Mouse (Mus musculus): Measurements from ENCODE around the gene Snf8. TPM values are rescaled to one million over a fixed set of nuclear protein-coding genes. Genes with fewer than 3 reads are reported as not detected.

Gene Snf8
- total RNA-seq, 2 experiments from 2014 or later = 104 to 106 TPM

DNA sequence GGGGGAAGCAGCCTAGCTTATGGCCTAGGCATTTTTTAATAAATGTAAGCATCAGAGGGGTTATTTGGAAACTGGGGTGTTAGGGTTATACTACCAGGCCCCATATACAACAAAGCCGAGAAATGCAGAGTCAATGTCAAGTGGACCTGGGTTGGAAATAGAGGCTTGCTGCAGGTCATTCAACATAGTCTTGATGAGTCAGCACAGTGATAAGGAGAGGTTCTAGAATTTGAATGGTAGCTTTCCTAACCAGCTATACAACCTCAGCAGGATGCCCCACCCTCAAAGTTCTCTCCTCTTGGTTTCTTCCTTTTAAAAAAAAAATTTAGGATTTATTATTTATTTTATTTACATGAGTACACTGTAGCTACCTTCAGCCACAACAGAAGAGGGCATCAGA is 36.3 kb downstream of the Snf8 start:
- DNase-seq (ENCODE audit: low spot score in 2 of 2) = no peak

DNA sequence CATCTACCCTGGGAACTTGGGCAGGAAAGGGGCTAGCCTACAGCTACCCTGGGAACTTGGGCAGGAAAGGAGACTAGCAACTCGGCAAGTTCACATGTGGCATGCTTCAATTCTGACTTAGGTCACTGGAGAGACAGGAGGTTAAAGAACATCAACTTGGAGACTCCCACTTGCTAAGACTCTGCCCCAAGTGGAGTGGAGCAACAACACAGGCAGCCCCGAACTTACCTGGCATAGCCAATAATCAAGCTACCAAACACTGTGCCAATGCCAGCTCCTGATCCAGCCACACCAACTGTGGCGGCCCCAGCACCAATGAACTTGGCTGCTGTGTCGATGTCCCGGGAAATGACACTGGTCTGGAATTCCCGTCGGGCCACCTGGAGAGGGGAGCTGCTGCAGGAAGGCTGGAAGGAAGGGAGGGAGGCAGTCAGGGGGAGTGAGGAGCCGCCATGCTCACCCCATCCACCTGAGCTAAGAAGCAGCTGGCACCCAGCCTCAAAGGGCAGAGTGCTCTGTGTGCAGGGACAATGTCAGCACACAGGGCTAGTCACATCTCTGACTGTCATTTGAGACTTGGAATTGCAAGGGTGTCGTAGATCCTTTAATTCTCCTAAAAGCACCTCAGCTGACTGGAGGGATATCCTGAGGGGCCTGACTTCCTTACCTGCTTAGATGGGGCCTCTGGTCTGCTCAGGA is 38.8 kb downstream of the Snf8 start:
- DNase-seq (ENCODE audit: low spot score in 2 of 2) = no peak

DNA sequence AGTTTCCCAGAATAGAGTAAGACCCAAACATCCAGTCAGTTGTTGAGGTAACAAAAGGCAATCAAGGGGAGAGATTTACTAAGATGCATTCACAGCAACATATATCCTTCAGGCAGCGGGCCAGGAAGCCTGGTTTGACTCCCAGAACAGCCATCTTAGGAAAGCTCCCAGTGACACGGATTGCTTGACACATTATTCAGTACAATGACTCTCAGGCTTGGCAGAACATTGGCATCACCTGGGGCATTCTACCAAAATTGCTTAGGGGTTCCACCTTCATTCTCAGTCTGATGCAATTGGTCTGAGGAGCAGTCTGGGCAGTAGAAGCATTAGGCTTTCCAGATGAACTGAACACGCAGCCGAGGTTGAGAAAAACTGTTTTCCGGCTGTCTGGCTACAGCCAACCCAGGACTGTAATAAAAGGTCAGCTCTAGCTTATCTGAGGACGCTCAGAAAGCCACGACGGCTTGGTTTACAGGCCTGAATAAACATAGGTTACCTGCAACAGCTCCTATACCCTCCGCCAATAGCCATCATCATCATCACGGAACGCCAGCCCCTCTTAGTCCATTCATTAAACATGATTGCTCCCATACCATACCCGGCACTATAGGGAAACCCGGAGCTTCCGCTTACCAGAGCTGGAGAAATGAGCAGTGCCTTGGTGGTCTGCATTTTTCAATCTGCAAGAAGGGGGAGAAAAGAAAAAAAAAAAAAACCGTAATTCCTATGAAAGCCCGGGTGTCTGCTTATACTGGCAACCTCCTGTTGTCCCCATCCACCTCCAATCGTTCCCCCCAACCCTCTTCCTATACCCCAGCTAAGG is 39.9 kb downstream of the Snf8 start:
- DNase-seq (ENCODE audit: low spot score in 2 of 2) = peak; percentile 15 to 28

DNA sequence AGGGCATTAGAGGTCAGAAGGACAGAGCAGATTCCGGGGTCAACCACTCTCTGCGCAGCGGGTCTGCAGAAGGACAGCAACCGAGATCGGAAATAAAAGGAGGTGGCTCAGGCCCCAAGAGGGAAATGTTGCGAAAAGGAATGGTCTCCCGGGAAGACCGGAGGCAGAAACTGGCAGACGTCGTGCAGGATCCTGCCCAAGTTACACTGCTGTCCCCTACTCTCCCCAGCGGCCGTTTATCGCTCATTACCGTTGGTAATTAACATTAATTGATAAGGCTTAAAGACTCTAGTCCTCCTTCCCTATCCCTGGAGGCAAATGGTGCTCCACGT is 40.5 kb downstream of the Snf8 start:
- DNase-seq (ENCODE audit: low spot score in 2 of 2) = no peak

DNA sequence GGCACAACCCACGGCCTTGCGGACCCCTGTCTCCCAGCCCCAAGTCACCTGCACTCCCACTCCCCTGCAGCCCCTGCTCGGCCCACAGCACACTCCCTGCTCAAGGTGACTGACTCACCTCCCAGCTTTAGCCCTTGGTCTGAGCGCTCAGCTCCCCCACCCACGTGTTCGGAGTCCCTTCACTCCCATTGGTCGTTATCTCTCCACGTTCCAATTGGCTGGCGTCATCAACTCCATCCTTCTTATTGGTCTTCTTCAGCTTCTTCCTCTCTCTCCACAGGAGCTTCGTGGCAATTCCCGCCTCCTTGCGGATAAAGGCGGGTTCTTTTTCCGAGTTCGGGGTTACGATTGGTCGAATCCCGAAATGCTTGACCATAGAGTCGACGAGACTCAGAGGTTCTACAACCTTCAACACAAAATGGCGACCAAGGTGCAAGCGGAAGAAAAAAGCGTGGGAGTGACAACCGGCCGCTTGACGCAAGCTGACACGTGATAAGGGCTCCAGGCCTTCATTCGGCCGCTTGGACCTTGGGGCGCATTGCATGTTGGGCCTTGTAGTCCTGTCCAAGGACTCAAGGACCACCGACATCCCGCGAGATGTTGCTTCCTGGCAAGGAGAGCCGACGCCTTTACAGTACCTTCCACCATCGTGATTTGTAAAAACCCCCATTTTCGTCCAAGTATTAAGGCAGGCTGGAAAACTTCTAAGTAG is 41.0 kb downstream of the Snf8 start, which contains the start of gene Atp5g1:
Gene Atp5g1 (minus strand): TSS at position 162 of the 712 bp plus-strand sequence.
- peak; percentile 98 for DNase-seq (ENCODE audit: low spot score in 2 of 2)

DNA sequence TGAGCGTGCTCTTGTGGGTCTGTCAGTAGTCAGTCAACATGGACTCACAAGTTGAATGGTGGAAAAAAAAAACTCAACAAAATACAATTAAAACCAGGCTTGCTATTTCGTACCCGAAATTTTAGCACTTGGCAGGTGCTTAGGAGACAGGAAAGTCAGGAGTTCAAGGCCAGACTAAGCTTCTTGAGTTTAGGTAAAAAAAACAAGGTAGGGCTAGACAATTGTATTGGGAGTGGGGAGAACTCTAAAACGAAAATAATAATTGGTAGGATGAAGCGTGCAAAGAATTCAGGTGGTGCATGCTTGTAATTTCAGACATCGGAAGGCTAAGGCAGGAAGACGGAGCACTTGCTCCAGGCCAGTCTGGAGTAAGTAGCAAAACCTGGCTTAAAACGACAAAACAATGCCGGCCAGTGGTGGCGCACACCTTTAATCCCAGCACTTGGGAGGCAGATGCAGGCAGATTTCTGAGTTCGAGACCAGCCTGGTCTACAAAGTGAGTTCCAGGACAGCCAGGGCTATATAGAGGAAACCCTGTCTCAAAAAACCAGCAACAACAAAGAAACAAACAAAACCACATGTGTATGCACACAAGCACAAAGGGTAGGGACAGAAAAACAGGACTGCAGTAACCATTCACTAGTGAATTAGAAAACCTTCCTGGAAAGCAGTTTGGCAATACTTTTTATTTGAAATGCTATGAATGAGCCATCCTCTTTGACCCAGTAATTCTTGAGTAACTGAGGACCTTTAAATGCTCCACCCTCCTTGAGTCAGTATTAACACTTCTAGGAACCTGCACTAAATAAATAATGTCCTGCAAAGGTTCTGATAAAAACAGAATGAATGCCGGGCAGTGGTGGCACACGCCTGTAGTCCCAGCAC is 41.8 kb downstream of the Snf8 start:
- DNase-seq (ENCODE audit: low spot score in 2 of 2) = no peak

DNA sequence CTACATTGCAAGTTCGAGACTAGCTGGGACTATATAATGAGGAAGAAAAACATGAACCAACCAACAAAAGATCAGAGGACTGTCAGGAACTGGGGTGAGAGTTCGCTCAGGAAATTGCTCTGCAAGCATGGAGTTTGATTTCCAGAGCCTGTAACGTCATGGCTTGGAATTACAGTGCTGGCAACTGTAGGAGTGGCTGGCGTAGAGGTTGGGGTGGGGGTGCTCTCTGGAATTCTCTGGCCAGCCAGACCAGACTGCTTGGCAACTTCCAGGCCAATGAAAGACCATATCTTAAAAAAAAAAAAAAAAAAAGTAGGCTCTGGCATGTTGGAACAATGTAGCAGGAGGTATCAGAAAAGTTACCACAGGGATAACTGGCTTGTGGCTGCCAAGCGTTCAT is 46.1 kb downstream of the Snf8 start:
- DNase-seq (ENCODE audit: low spot score in 2 of 2) = no peak

DNA sequence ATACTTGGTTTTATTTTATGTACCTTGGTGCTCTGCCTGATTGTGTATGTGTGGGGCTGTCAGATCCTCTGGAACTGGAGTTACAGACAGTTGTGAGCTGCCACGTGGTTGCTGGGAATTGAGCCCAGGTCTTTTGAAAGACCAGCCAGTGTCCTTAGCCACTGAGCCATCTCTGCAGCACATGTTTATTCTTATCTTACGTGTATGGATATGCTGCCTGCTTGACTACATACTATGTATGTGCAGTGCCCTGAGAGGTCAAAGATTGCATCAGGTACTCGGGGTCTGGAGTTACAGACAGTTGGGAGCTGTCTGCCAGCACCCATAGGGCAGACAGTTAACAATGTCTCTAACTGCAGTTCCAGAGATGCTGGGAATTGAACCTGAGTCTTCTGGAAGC is 48.0 kb downstream of the Snf8 start:
- no peak for DNase-seq (ENCODE audit: low spot score in 2 of 2)

DNA sequence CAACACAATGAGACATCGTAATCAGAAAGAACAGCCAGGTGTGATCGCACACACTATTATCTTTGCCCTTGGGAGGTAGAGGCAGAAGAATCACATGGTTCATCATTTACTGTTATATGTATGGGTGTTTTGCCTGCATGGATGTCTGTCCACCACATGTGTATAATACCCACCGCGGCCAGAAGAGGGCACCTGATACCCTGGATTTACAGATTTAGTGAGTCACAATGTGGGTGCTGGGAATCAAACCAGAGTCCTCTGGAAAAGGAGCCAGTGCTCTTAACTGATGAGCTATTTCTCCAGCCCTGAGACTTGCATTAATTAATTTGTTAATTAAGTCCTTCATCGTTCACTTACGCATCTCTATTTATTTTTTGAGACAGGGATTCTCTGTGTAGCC is 53.3 kb downstream of the Snf8 start:
- no peak for DNase-seq (ENCODE audit: low spot score in 2 of 2)

DNA sequence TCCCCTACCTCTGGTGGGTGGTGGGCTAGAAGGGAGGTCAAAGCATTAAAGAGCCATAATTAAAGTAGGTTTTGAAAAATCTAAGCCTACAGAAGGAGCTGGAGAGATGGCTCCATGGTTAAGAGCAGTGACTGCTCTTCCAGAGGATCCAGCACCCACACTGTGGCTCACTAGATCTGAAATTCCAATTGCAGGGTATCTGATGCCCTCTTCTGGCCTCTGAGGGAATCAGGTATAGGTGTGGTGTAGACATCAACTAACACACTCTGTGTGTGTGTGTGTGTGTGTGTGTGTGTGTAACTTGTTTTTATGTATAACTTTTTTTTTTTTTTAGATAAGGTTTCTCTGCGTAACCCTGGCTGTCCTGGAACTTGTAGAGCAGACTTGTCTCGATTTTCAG is 56.4 kb downstream of the Snf8 start:
- DNase-seq (ENCODE audit: low spot score in 2 of 2) = no peak

DNA sequence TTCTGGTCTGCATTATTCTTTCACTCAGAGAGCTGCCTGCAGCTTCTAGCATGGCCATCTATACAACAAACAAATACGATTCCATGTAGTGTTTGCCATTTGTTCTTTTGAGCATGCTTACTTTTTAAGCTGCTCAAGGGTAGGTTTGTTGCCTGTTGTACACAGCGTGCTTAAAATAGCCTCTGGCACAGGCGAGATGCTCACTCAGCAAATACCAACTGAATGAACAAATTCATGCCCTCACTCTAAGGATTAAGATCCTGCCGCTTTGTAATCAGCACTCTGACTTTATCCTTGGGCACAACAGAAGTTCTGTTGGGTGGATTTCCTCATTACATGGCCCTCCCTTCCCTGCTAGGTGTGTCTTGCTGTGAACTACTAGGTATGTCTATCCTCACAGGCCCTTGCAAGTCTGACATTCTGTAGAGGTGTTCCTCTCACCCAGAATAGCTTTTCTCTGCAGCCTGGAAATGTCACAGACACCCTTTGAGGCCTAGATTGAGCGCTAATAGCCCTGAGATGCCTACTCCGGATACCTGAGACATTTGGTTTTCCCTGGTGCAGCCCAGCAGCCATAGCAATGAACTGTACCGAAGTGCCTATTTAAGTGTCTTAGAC is 58.1 kb downstream of the Snf8 start:
- DNase-seq (ENCODE audit: low spot score in 2 of 2) = no peak

DNA sequence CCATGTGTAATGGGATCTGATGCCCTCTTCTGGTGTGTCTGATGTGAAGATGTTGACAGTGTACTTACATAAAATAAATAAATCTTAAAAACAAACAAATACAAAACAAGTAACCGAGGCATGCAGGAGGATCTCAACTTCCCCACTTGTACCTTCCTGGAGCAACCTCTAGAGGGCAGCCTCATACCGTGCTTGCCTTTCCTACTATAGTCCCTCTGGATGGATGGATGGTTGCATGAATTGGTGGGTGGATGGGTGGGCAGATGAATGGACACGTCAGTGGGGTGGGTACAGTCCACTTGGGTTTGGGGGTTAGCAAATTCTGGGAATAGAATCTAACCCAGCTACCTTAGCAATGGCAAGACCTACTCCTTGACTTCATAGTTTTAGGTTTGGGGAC is 58.7 kb downstream of the Snf8 start:
- DNase-seq (ENCODE audit: low spot score in 2 of 2) = peak; percentile 21 to 40

Other genes starting within 250 kb of the Snf8 start
- gene Phospho1, start 210.4 kb upstream of the Snf8 start, total RNA-seq (2021) = 10 to 100 TPM; 65.2 to 87.4 TPM
- 1 to 10 TPM; 2.8 to 4.5 TPM for gene Gngt2, start 197.7 kb upstream of the Snf8 start, total RNA-seq (2021)
- 1 to 10 TPM; 7.3 to 8.0 TPM for gene Abi3, start 192.4 kb upstream of the Snf8 start, total RNA-seq (2021)
- not detected for gene B4galnt2, start 120.0 kb upstream of the Snf8 start, total RNA-seq (2021)
- under 1 TPM in 1 of 2 experiments, not detected in 1; 0.37 TPM for gene Igf2bp1, start 28.9 kb upstream of the Snf8 start, total RNA-seq (2021)
- gene Gip, start 10.3 kb upstream of the Snf8 start, total RNA-seq (2021) = not detected
- gene Ube2z, start 30.5 kb downstream of the Snf8 start, total RNA-seq (2021) = 10 to 100 TPM; 61.9 to 63.1 TPM
- 100 to 1,000 TPM; 349 to 365 TPM for gene Atp5g1, start 40.8 kb downstream of the Snf8 start, total RNA-seq (2021)
- gene Calcoco2, start 77.1 kb downstream of the Snf8 start, total RNA-seq (2021) = not detected
- gene Ttll6, start 98.9 kb downstream of the Snf8 start, total RNA-seq (2021) = under 1 TPM in 1 of 2 experiments, not detected in 1; 0.12 TPM
- not detected for gene Hoxb13, start 159.4 kb downstream of the Snf8 start, total RNA-seq (2021)
- gene Hoxb9, start 236.6 kb downstream of the Snf8 start, total RNA-seq (2021) = not detected
- gene Hoxb8, start 247.0 kb downstream of the Snf8 start, total RNA-seq (2021) = not detected

Measured in left cerebral cortex, adult 18-20 months (tissue).